Mouse (Mus musculus) central nervous system, embryonic 14 days (tissue): ENCODE data around the gene Ephx3. TPM values are rescaled to one million over a fixed set of nuclear protein-coding genes. Genes with fewer than 3 reads are reported as not detected.

ENCODE experiments used
- polyA plus RNA-seq: library from polyadenylated mRNA; depleted of rRNA; stranded (reverse); fragments of >200 nt; gene quantifications from 2 replicates; pipeline ENCODE4 v1.2.3, GENCODE M21; 2012; rRNA removed

Gene Ephx3
- polyA plus RNA-seq, result 0.16 and 0.41 TPM in 2 replicates

DNA sequence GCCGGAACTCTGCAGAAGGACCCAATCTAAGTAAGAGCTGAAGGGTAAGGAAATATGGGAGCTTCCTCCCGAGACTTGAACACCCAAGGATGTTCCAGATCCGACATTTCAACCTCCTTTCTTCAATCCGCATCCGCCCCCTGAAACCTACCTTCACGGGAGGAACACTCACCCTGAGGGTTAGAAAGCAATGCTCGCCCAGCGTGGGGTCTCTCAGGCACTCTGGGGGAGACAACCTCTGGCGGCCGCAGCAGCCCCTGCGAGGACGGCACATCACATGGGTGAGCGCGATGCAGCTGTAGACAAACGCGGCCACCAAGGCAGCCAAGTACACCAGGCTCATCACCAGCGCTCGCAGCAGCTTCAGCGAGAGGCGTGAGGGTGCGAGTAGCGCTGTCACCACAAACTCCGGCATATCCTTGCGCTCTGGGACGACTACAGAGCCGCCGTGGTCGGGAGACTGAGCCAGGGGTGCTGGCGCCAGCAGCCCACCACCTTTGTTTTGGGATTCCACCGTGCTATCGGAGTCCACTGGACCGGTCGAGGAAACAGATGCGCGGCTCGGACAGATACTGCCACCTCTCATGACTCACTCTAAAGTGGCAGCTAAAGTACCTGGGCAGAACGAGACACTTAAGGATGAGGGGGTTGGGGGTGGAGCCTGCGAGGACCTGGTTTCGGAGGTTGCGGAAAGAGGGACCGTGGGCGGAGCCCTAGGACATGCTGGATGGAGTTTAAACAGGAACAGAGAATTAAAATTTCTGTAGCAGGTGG, at the start of gene Ephx3:
Gene Ephx3, minus strand, starts transcription at position 687 of the 774 bp plus-strand sequence.

DNA sequence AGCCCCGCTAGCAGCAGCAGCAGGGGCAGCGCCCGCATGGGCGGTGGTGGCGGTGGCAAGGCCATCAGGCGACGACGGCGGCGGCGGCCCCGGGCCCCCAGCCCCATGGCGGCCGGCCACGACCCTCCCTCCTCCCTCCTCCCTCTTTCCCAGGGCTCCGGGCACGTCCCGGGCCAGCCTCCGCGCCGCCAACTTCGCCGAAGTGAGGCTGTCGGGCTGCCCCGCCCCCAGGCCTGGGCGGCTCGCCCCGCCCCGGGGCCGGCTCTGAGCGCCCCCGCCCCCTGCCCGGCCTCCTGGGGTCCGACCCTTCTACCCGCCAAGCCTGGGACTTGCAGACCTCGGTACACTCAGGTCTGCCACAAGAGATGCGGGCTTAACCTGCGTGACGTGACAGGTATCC, 22.7 kb downstream of the Ephx3 start, which contains the start of gene Notch3:
Gene Notch3, minus strand, starts transcription at position 166 of the 400 bp plus-strand sequence.

Other genes starting within 250 kb of the Ephx3 start
- 28.9 and 31.5 TPM in 2 replicates for gene Rrp1b, start 153.4 kb downstream of the Ephx3 start, polyA plus RNA-seq
- 0.50 and 0.51 TPM in 2 replicates for gene Hsf2bp, start 153.2 kb downstream of the Ephx3 start, polyA plus RNA-seq
- 26.1 and 29.1 TPM in 2 replicates for gene Notch3, start 22.7 kb downstream of the Ephx3 start, polyA plus RNA-seq
- 52.5 and 70.3 TPM in 2 replicates for gene Brd4, start 95.2 kb upstream of the Ephx3 start, polyA plus RNA-seq
- 129 and 136 TPM in 2 replicates for gene Akap8, start 131.7 kb upstream of the Ephx3 start, polyA plus RNA-seq
- gene Akap8l, start 161.1 kb upstream of the Ephx3 start, polyA plus RNA-seq, result 216 and 223 TPM in 2 replicates
- gene Wiz, start 199.9 kb upstream of the Ephx3 start, polyA plus RNA-seq, result 77.4 and 78.2 TPM in 2 replicates
- 0.82 and 0.90 TPM in 2 replicates for gene Rasal3, start 214.0 kb upstream of the Ephx3 start, polyA plus RNA-seq
- gene Pglyrp2, start 234.6 kb upstream of the Ephx3 start, polyA plus RNA-seq, result not detected in 2 replicates